Mouse (Mus musculus) heart, postnatal 25 days (tissue): ENCODE results near the gene Pitpnm3. TPM values are rescaled to one million over a fixed set of nuclear protein-coding genes. Genes with fewer than 3 reads are reported as not detected.
"Not testable (repeated sequence)": the region's sequence is repeated elsewhere in the genome, so short reads cannot be mapped to it uniquely, and the experiment has no call there.

Experiments
- DNase-seq: peaks from one replicate; pipeline ENCODE4 v3.0.0; 2022; ENCODE audit warnings: low spot score
- intact Hi-C: fragments of 180-260 bp; cut with DNase I; formaldehyde crosslinking; loops from one replicate; pipeline ENCODE4 v1.15.1; 2025
- total RNA-seq, 2 experiments: library from RNA; stranded (reverse); gene quantifications; 2 replicates each; pipeline ENCODE4 v1.2.3; 2021

Gene Pitpnm3
- 1 to 10 TPM; 1.6 to 1.8 TPM for total RNA-seq

- no peak for DNase-seq
- intact Hi-C loops: no loop called here
Measured at GRCm38 (mm10) chr11:72135383-72136158, at the start of gene Pitpnm3. Gene Pitpnm3 (minus strand): TSS chr11:72135778.

GRCm38 (mm10) chr11:72184252-72184651 lies 48.7 kb upstream of the Pitpnm3 start:
- DNase-seq: no peak
- intact Hi-C loops: no loop called here

- DNase-seq: no peak
- intact Hi-C loops: no loop called here
Measured at GRCm38 (mm10) chr11:72181136-72181535, 45.6 kb upstream of the Pitpnm3 start.

GRCm38 (mm10) chr11:72180556-72180955 lies 45.0 kb upstream of the Pitpnm3 start:
- intact Hi-C loops: no loop called here
- DNase-seq: no peak

GRCm38 (mm10) chr11:72176553-72176952 lies 41.0 kb upstream of the Pitpnm3 start:
- intact Hi-C loops: no loop called here
- DNase-seq: no peak

DNA sequence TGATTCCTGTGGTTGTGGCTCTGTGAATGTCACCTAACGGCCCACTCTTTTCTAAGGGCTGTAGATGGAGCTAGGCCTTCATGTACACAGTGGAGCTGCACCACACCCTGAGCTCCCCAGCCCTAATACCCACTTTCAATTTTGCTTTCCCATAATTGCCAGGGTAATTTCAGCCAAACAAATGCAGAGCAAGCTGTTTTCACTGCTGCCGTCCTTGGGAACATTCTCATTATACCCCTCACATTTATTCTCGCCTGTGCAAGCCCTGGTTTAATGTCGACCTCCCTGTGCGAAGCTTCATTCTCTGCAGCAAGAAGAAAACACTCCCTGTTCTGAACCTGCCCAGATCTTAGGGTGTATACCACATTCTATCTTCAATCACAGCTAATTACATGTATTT lies 40.4 kb upstream of the Pitpnm3 start:
- DNase-seq: no peak
- intact Hi-C loops: no loop called here

- intact Hi-C loops: no loop called here
- no peak for DNase-seq
Measured at GRCm38 (mm10) chr11:72174721-72175120, 39.1 kb upstream of the Pitpnm3 start.

DNA sequence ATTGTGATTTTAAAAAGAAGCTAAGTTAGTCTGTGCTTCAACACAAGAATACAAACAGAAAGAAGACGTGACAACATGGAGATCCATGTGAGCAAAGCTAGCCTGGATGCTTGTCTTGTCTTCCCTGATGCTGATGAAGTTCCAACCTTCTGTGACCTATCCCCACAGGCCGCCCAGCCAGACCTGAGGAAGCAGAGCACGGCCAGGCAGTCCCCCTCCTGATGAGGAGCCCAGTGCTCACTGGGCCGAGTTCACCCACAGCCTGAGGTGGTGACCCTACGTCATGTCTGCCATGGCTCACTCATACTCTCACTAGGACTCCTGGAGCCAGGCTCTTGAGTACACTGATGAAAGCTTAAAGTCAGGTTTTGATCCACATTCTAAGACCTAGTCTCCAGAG lies 37.9 kb upstream of the Pitpnm3 start:
- intact Hi-C loops: no loop called here

DNA sequence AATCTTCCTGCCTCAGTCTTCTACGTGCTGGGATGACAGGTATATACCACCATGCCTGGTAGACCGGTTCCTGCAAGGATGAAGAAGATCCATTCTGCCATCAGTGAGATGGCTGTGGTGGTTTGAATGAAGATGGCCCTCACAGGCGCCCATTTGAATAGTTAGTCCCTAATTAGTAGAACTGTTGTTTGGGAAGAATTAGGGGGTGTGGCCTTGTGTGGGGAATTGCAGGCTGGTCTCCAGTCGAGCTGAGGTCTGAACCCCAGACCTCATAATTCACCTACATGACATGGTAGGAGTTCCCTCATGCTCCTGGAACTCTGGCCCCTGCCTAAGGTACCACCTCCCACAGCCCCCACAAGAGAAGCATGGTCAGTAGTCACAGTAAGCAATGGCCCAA lies 36.3 kb upstream of the Pitpnm3 start:
- intact Hi-C loops, DNase-seq: not testable (repeated sequence)

More for the DNA sequence above, 37.9 kb upstream of the Pitpnm3 start:
- no peak for DNase-seq

GRCm38 (mm10) chr11:72169871-72170270 lies 34.3 kb upstream of the Pitpnm3 start:
- intact Hi-C loops: no loop called here
- no peak for DNase-seq

- intact Hi-C loops: no loop called here
- no peak for DNase-seq
Measured at GRCm38 (mm10) chr11:72163198-72163597, 27.6 kb upstream of the Pitpnm3 start.

DNA sequence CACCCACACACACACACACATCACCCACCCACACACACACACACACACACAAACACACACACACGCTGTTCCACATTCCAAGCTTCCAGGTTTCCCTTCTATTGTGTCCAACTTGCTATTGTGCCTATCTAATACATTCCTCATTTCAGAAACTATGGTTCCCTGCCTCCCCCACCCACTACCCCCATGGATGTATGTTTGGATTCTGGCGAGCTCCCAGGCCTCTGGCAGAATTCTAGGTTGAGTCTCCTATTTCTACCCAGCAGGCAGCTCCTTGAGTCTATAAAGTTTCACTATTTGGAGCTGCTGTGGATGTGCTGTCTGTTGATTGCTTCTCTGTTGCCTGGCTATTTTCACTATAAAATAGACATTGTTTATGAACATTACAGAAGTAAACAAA lies 21.0 kb upstream of the Pitpnm3 start:
- intact Hi-C loops: no loop called here
- DNase-seq: no peak

DNA sequence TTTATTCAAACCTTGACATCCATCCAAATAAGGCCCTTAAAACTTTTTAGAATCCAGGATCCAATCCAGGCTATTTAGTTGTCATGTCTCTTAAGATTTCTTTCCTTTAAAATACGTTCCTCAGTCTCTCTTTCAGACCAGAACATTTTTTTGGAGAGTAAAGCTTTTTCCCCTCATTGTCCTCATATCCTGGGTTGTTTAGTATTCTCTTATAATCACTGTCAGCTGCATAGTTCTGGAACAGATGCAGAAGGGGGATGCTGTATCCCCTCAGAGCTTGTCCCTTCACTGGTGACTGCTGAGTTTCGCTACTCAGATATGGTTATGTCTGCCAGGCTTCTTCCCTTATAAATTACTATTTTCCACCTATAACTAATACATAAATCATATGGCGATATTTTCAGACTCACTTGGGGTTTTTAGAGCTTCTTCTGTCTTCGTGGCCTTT lies 20.4 kb upstream of the Pitpnm3 start:
- intact Hi-C loops: no loop called here

GRCm38 (mm10) chr11:72155186-72155980 lies 19.8 kb upstream of the Pitpnm3 start:
- intact Hi-C loops: no loop called here
- DNase-seq: no peak

More for the DNA sequence above, 20.4 kb upstream of the Pitpnm3 start:
- no peak for DNase-seq

- intact Hi-C loops: no loop called here
- DNase-seq: no peak
Measured at GRCm38 (mm10) chr11:72153122-72153862, 17.7 kb upstream of the Pitpnm3 start.

DNA sequence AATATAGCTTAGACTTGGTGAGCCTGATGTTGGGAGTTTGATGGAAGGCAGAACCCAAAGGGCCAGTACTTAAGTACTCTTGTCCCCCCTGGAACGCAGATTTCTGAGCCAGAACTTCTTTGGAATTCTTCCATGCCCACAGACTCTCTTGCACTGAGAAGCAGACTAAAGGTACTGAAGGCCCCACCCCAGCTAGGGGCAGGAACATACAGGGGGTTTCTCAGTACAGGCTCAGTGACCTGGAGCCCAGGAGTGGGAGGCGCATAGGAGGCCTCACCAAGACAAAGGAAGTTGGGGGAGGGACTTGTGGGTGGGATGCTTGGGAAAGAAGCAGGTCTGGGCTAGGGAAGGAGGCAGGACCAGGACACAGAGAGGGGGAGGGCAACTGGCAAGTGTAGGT lies 15.5 kb upstream of the Pitpnm3 start:
- intact Hi-C loops: no loop called here
- no peak for DNase-seq

GRCm38 (mm10) chr11:72147910-72148309 lies 12.3 kb upstream of the Pitpnm3 start:
- intact Hi-C loops: loop anchor here (2.0 to 5.0 kb wide), 2 partner anchors 81 to 95 kb away; no protein-coding TSS in a partner anchor
- DNase-seq: no peak

GRCm38 (mm10) chr11:72145877-72146248 lies 10.3 kb upstream of the Pitpnm3 start:
- intact Hi-C loops: loop anchor here (2.0 to 5.0 kb wide), 2 partner anchors 79 to 93 kb away; no protein-coding TSS in a partner anchor
- DNase-seq: no peak

DNA sequence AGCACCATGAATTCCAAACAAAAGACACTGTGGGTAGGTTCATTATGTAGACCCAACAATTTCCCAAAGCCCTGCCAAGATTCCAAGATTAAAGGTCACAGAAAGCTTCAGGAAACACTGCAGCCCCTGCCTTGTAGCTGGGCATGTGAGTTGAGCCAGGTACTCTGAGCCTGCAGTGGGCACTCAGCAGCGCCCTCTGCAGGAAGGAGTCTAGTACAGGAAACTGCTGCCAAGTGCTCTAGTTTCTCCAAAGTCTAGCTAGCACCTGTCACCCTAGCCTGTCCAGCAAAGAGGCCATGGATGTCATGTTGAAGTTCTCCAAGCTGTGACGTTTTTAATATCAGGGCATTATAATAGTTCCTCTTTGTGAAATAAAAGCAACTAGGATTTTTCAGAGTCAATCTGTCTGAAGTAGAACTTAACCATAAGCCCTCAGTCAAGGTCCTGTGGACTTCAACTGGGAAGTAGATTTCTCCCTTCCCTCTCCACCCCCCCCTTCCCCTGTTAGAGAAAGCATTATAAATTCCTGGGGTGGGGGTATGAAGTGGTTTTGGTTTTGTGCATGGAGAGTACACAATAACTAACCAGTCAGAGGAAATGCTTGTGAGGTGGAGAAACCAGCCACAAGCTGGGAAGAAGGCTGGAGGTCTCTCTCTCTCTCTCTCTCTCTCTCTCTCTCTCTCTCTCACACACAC lies 9.8 kb upstream of the Pitpnm3 start:
- intact Hi-C loops: loop anchor here (5.0 kb wide), 1 partner anchor 78 kb away; no protein-coding TSS in a partner anchor
- no peak for DNase-seq

- intact Hi-C loops: no loop called here
- DNase-seq: no peak
Measured at GRCm38 (mm10) chr11:72142889-72143288, 7.3 kb upstream of the Pitpnm3 start.
